Mouse (Mus musculus) adrenal gland, postnatal 10 days (tissue): ENCODE measurements around the gene Il11. TPM values are rescaled to one million over a fixed set of nuclear protein-coding genes. Genes with fewer than 3 reads are reported as not detected.

ENCODE experiments used
- DNase-seq: peaks from one replicate; pipeline ENCODE4 v3.0.0; 2021; ENCODE audit warnings: mixed read lengths
- total RNA-seq, 2 experiments: library from RNA; stranded (reverse); gene quantifications; 2 replicates each; pipeline ENCODE4 v1.2.3; 2021

Il11 gene
- total RNA-seq, 2 experiments from 2014 or later: 0.12 to 0.18 TPM

DNA sequence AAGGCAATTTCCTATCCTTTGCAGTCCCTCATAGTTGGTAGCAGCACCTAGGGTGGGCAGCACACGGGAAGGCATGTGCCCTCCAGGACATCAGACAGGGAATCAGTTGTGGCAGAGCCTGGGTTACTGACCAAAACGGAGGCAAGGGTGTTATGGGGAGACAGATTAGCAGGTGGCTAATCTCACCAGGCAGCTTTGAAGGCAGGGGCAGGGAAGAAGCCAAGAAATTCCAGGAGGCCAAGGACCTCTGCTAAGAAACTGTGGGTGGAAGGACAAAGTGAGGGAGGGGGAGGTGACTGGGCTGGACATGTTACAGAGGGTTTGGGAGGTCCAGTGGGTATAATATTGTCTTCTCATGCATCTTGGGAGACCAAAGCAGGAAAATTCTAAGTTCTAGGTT, 39.3 kb downstream of the Il11 start:
- DNase-seq: no peak

DNA sequence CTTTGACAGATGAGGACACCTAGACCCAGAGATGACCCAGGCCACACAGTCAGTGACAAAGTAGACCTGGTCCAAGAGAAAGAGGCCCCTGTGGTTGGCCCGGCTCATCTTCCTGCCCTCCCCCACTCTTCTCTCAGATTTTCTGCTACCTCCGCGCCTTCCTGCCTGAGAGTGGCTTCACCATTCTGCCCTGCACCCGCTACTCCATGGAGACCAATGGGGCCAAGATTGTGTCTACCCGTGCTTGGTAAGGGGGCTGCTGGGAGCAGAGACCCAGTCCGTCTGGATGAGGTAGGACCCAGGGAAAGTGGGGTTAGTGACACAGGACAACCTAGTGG, 40.2 kb downstream of the Il11 start:
- no peak for DNase-seq

GRCm38 (mm10) chr7:4741672-4742481, 40.8 kb downstream of the Il11 start:
- DNase-seq: no peak

- peak; percentile 84 for DNase-seq
Measured at GRCm38 (mm10) chr7:4741151-4741550, 41.5 kb downstream of the Il11 start.

DNA sequence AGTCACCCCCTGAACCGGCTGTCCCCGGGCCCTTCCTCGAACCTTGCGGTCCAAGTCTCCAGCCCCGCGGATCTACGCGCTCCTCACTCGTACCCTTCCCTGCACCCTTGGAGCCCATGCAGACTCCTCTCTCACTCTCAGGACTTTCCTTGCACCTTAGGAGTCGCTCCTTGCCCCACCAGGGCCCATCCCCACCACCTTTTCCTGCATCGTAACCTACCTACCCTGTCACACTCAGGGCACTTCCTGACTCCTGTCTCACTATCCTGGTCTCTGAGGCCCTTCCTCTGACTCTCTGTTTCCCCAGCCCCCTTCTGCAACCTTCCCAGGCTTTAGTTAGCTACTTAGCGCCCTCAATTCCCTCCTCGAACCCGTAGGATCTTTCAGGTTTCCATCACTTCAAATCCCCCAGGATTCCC, 42.3 kb downstream of the Il11 start:
- no peak for DNase-seq

- DNase-seq: peak; percentile 96
Measured at GRCm38 (mm10) chr7:4739544-4740275, 42.9 kb downstream of the Il11 start, which contains the start of gene Kmt5c. Gene Kmt5c (plus strand): TSS chr7:4740115.

GRCm38 (mm10) chr7:4739041-4739543, 43.6 kb downstream of the Il11 start:
- DNase-seq: peak; percentile 22

DNA sequence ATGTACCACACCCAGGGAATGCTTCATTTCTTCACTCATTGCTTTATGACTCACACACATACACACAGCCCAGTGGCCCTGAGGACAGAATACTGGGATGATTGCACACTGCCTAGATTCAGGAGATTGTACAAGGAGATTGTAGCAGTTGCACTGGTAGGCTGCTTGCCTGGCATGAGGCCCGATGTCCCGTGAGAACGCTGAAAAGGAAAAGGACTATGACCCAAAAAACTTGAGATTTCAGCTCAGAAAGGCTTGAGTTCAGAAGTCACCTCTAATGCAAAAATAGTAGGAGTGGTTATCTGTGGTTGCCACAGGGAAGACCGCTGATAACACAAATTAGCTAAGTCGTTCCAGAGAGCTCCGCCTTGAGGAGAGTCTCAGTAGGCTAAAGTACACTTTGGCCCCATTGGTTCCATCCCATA, 49.7 kb downstream of the Il11 start:
- peak; percentile 46 for DNase-seq

GRCm38 (mm10) chr7:4731090-4731489, 51.6 kb downstream of the Il11 start:
- no peak for DNase-seq

DNA sequence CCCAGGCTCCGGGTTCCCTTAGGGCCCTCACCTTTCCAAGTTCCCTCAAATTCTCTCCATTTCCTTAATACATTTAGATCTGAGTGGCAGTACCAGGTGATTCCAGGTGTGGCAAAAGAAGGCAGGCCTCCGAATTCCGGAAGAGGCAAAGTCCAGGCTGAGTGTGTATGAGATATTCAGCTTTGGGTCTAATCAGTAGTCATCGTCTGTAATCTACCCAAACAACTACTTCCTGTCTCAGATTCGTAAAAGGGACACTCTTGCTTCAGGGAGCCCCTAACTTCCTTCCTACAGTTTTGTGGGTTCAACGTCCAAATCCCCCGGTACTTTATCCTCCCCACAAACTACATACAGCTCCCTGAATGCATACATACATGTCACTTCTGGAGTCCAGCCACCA, 57.5 kb downstream of the Il11 start, which contains the start of gene Tmem150b:
Gene Tmem150b, minus strand, starts transcription at position 81 of the 400 bp plus-strand sequence.
- DNase-seq: no peak

DNA sequence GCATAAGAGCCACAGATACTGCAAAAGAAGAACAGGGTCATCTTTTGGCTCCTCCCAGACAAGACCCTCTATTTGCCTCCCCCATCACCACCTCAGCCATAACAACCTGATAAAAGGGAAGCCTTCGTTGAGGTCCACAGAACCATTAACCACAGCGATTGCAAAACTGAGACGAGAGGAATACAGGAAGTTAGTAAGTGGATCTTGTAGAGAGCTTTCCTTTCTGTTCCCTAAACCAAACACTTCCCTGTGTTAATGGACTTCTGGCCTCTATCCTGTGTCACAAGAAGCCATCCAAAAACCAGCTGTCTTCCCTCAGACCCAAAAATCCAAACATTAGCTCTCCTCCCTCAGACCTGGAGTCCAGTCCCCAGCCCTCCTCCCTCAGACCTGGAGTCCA, 58.3 kb downstream of the Il11 start:
- no peak for DNase-seq

- DNase-seq: peak; percentile 38
Measured at GRCm38 (mm10) chr7:4723508-4723907, 59.2 kb downstream of the Il11 start.

Other genes starting within 250 kb of the Il11 start
- 10 to 100 TPM in 1 of 2 experiments, 1 to 10 TPM in 1; 9.5 to 12.7 TPM for gene Syt5, start 235.3 kb downstream of the Il11 start, total RNA-seq
- not detected for gene Ptprh, start 178.8 kb downstream of the Il11 start, total RNA-seq
- gene Tmem86b, start 151.4 kb downstream of the Il11 start, total RNA-seq: 10 to 100 TPM; 12.7 to 14.7 TPM
- 10 to 100 TPM; 74.0 to 83.3 TPM for gene Ppp6r1, start 123.8 kb downstream of the Il11 start, total RNA-seq
- 10 to 100 TPM; 36.1 to 36.7 TPM for gene Hspbp1, start 97.8 kb downstream of the Il11 start, total RNA-seq
- 10 to 100 TPM in 1 of 2 experiments, 1 to 10 TPM in 1; 7.5 to 11.8 TPM for gene Brsk1, start 92.3 kb downstream of the Il11 start, total RNA-seq
- under 1 TPM; 0.21 to 0.27 TPM for gene Tmem150b, start 57.6 kb downstream of the Il11 start, total RNA-seq
- gene Kmt5c, start 42.7 kb downstream of the Il11 start, total RNA-seq: 10 to 100 TPM; 54.5 to 98.2 TPM
- gene Cox6b2, start 29.8 kb downstream of the Il11 start, total RNA-seq: 10 to 100 TPM; 28.5 to 39.2 TPM
- gene Fam71e2, start 11.6 kb downstream of the Il11 start, total RNA-seq: not detected
- gene Tmem190, start 78 bp upstream of the Il11 start, total RNA-seq: not detected
- gene Tmem238, start 6.8 kb upstream of the Il11 start, total RNA-seq: 10 to 100 TPM; 10.4 to 11.3 TPM
- 1,000 to 10,000 TPM; 1,057 to 1,113 TPM for gene Rpl28, start 10.0 kb upstream of the Il11 start, total RNA-seq
- 100 to 1,000 TPM; 122 to 126 TPM for gene Ube2s, start 29.7 kb upstream of the Il11 start, total RNA-seq
- 1 to 10 TPM; 1.3 to 3.1 TPM for gene Shisa7, start 61.8 kb upstream of the Il11 start, total RNA-seq
- gene Isoc2b, start 87.4 kb upstream of the Il11 start, total RNA-seq: 10 to 100 TPM in 1 of 2 experiments, 1 to 10 TPM in 1; 6.8 to 13.3 TPM
- gene Isoc2a, start 94.3 kb upstream of the Il11 start, total RNA-seq: 10 to 100 TPM; 52.8 to 56.8 TPM
- gene Gm36210, start 123.7 kb upstream of the Il11 start, total RNA-seq: not detected
- 10 to 100 TPM; 14.7 to 16.4 TPM for gene Zfp628, start 132.4 kb upstream of the Il11 start, total RNA-seq
- gene Nat14, start 139.2 kb upstream of the Il11 start, total RNA-seq: 1 to 10 TPM; 5.5 to 8.5 TPM
- 1 to 10 TPM; 5.9 to 6.9 TPM for gene Ssc5d, start 142.9 kb upstream of the Il11 start, total RNA-seq
- 1 to 10 TPM; 1.6 to 3.1 TPM for gene Sbk2, start 181.5 kb upstream of the Il11 start, total RNA-seq
- gene Sbk3, start 188.3 kb upstream of the Il11 start, total RNA-seq: under 1 TPM; 0.24 to 0.30 TPM
- 10 to 100 TPM; 16.0 to 19.9 TPM for gene Zfp579, start 213.3 kb upstream of the Il11 start, total RNA-seq
- gene Zfp524, start 231.6 kb upstream of the Il11 start, total RNA-seq: 10 to 100 TPM; 12.6 to 13.2 TPM
- gene Fiz1, start 231.8 kb upstream of the Il11 start, total RNA-seq: 10 to 100 TPM; 24.4 to 27.7 TPM
- gene Gm44973, start 232.6 kb upstream of the Il11 start, total RNA-seq: not detected
- gene Zfp865, start 237.5 kb upstream of the Il11 start, total RNA-seq: 10 to 100 TPM; 22.9 to 30.0 TPM
- gene Ccdc106, start 237.7 kb upstream of the Il11 start, total RNA-seq: 1 to 10 TPM; 2.1 to 2.6 TPM